Mouse (Mus musculus) heart, embryonic 15.5 days (tissue): ENCODE measurements around the gene Olfr466. TPM values are rescaled to one million over a fixed set of nuclear protein-coding genes. Genes with fewer than 3 reads are reported as not detected.

Experiments used
- ATAC-seq: fragments of 200-750 bp; cut with Nextera tagmentation; replicated peaks from 2 replicates; pipeline ENCODE4 v1.8.0; 2017; ENCODE audit warnings: low read depth, moderate TSS enrichment; ENCODE audit not compliant: insufficient number of reproducible peaks, insufficient read depth, low FRiP score
- H3K27ac ChIP-seq: fragments of 300-500 bp; sonication (generic); 2 replicates; pipeline ENCODE4 v1.5.1; 2015; ENCODE audit warnings: mild to moderate bottlenecking, inconsistent platforms
- H3K27me3 ChIP-seq: fragments of 300-500 bp; sonication (generic); 2 replicates; pipeline ENCODE4 v1.6.1; 2015; ENCODE audit warnings: inconsistent platforms
- H3K36me3 ChIP-seq: fragments of 300-500 bp; sonication (generic); 2 replicates; pipeline ENCODE4 v1.6.1; 2015; ENCODE audit warnings: mild to moderate bottlenecking, inconsistent platforms
- H3K4me1 ChIP-seq: fragments of 300-500 bp; sonication (generic); replicated peaks from 2 replicates; pipeline ENCODE4 v1.6.1; 2015; ENCODE audit warnings: inconsistent platforms
- H3K4me2 ChIP-seq: fragments of 300-500 bp; sonication (generic); 2 replicates; pipeline ENCODE4 v1.6.1; 2015; ENCODE audit warnings: inconsistent platforms, mild to moderate bottlenecking, moderate library complexity
- H3K4me3 ChIP-seq: fragments of 300-500 bp; sonication (generic); 2 replicates; pipeline ENCODE4 v1.5.1; 2015; ENCODE audit warnings: mild to moderate bottlenecking, inconsistent platforms
- H3K9ac ChIP-seq: fragments of 300-500 bp; sonication (generic); 2 replicates; pipeline ENCODE4 v1.6.1; 2015; ENCODE audit warnings: mild to moderate bottlenecking, inconsistent platforms
- H3K9me3 ChIP-seq: fragments of 300-500 bp; sonication (generic); replicated peaks from 2 replicates; pipeline ENCODE4 v1.6.1; 2016; ENCODE audit warnings: inconsistent platforms
- WGBS: fragments of 180-500 bp; shearing (Covaris S2); methylation state at CpG from one replicate; pipeline ENCODE4 v1.1.7; 2015; ENCODE audit warnings: mixed read lengths; 5-methylcytosine and 5-hydroxymethylcytosine counted together
- polyA plus RNA-seq: library from polyadenylated mRNA; unstranded; fragments of >200 nt; fragmentation: Nextera tagmentation; extraction: Ambion mirVana; gene quantifications from 2 replicates; pipeline ENCODE4 v1.2.1, GENCODE M21; 2015

Gene Olfr466
- polyA plus RNA-seq, 1 experiment from 2014 or later: not detected

- Histone ChIP-seq H3K9ac (no peak overlapping the region), H3K4me3 (peak overlapping the region; percentile 27)
- 16% methylated on average over 46 of the region's 46 CpGs for WGBS
Measured at GRCm38 (mm10) chr13:65175734-65176471, 25.9 kb downstream of the Olfr466 start.

GRCm38 (mm10) chr13:65176472-65177091, 26.5 kb downstream of the Olfr466 start:
- no peak overlapping the region for H3K27ac ChIP-seq
- H3K4me2 ChIP-seq: no peak overlapping the region
- H3K9ac ChIP-seq: no peak overlapping the region
- peaks cover 3% of the 10 kb centered on the region; the same call in 1 of the 2 replicates for H3K4me1 ChIP-seq
- no peak overlapping the region for H3K4me3 ChIP-seq
- no peak for ATAC-seq
- no peaks in the 10 kb centered on the region for H3K36me3 ChIP-seq
- no peaks in the 10 kb centered on the region for H3K27me3 ChIP-seq
- 44% methylated on average over 15 of the region's 15 CpGs for WGBS
- H3K9me3 ChIP-seq: no peaks in the 10 kb centered on the region

More at GRCm38 (mm10) chr13:65175734-65176471, 25.9 kb downstream of the Olfr466 start:
- Histone ChIP-seq H3K27me3 (no peaks in the 10 kb centered on the region), H3K27ac (no peak overlapping the region), H3K4me1 (peaks cover 3% of the 10 kb centered on the region; the same call in 1 of the 2 replicates), H3K4me2 (peak overlapping the region; percentile 63), H3K36me3 (no peaks in the 10 kb centered on the region), H3K9me3 (no peaks in the 10 kb centered on the region)
- 0 out of 2 replicates have a peak, but pooled peaks have one; percentile 31 for ATAC-seq

- Histone ChIP-seq H3K27me3 (no peaks in the 10 kb centered on the region), H3K9me3 (no peaks in the 10 kb centered on the region; the same call in 1 of the 2 replicates), H3K4me2 (no peak overlapping the region), H3K4me1 (no peaks in the 10 kb centered on the region), H3K9ac (no peak overlapping the region), H3K27ac (no peak overlapping the region), H3K36me3 (no peaks in the 10 kb centered on the region), H3K4me3 (no peak overlapping the region)
- WGBS: 60% methylated on average over 1 of the region's 1 CpGs
- ATAC-seq: no peak
Measured at GRCm38 (mm10) chr13:65200667-65201066, 50.6 kb downstream of the Olfr466 start.

Other genes with a start within 250 kb of the Olfr466 start
- gene Cntnap3, start 246.3 kb upstream of the Olfr466 start, polyA plus RNA-seq: 0.03 and 0.04 TPM in 2 replicates
- not detected in 2 replicates for gene Spata31, start 232.8 kb upstream of the Olfr466 start, polyA plus RNA-seq
- not detected in 2 replicates for gene Spata31d1c, start 117.2 kb upstream of the Olfr466 start, polyA plus RNA-seq
- gene Prss47, start 97.5 kb upstream of the Olfr466 start, polyA plus RNA-seq: not detected in 2 replicates
- gene Mfsd14b, start 37.3 kb upstream of the Olfr466 start, polyA plus RNA-seq: 36.5 and 38.4 TPM in 2 replicates
- not detected in 2 replicates for gene Olfr465-ps1, start 12.2 kb upstream of the Olfr466 start, polyA plus RNA-seq
- not detected in 2 replicates for gene Nlrp4f, start 55.7 kb downstream of the Olfr466 start, polyA plus RNA-seq
- not detected in 2 replicates for gene Gm10775, start 109.3 kb downstream of the Olfr466 start, polyA plus RNA-seq
- 8.5 and 9.0 TPM in 2 replicates for gene Zfp369, start 128.6 kb downstream of the Olfr466 start, polyA plus RNA-seq